Mouse (Mus musculus) kidney, adult 8-10 months (tissue): ENCODE results near the gene Nme7.
A peak's percentile ranks its signal among the peaks of the same experiment; 100 is the strongest.

Source experiments
- DNase-seq, 2 experiments: peaks; one replicate each; pipeline ENCODE4 v3.0.0; 2022

The Nme7 gene

GRCm38 (mm10) chr1:164440230-164440629 lies 136.3 kb downstream of the Nme7 start:
- no peak for DNase-seq

DNA sequence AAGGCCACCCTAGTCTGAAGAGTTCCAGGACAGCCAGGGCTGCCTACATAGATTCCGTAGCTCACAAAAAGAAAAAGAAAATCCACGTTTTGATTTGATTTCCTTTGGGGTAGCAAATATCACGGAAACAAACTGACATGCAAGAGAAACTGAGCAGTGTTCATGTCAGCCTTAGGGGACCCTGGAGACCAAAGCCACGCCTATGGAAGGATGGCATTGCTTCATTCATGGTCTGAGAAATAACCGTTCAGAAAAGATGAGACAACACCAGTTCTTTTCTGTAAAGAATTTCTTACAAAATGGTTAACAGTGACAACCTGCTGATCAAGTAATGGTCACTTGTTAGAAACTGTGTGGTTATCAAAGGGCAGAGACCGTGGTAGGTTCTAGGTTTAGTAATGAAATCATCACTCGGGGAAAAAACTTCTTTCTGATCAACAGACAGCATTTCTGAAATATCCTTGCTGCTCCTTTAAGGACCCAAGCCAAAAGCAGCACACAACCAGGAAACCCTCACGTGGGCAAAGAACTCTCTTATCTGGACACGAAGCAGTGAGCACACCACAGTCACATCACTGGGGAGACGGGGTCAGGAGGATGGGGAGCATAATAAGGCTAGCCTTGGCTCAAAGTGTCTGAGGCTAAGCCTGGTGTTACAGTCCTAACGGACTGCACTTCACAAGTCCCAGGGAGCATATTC lies 136.9 kb downstream of the Nme7 start:
- no peak for DNase-seq

GRCm38 (mm10) chr1:164441408-164441974 lies 137.6 kb downstream of the Nme7 start:
- peak in 1 of 2 experiments; percentile 13 for DNase-seq

GRCm38 (mm10) chr1:164445620-164446162 lies 141.8 kb downstream of the Nme7 start:
- DNase-seq = no peak

- no peak for DNase-seq
Observed at GRCm38 (mm10) chr1:164446535-164446934, 142.6 kb downstream of the Nme7 start.

DNA sequence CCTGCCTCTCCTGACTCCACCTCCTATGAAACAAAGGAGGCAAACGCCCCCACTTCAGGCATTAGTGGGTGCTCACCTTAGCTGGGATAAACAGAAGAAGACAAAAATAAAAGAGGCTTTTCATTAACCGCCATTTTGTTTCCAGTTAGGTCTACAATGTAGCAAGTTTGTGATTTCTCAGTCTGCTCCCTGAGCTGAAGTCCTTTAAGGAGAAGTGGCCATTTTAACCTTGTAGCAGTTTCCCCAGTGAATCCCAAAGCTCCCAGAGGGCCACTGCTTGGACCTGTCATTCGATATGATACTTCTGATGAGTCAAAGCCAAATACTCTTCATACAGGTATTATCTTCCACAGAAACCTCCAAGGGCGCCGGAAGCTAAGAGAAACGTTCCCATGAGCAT lies 143.6 kb downstream of the Nme7 start:
- no peak for DNase-seq

- DNase-seq = peak; percentile 78 to 79
Observed at GRCm38 (mm10) chr1:164449626-164450025, 145.7 kb downstream of the Nme7 start.

DNA sequence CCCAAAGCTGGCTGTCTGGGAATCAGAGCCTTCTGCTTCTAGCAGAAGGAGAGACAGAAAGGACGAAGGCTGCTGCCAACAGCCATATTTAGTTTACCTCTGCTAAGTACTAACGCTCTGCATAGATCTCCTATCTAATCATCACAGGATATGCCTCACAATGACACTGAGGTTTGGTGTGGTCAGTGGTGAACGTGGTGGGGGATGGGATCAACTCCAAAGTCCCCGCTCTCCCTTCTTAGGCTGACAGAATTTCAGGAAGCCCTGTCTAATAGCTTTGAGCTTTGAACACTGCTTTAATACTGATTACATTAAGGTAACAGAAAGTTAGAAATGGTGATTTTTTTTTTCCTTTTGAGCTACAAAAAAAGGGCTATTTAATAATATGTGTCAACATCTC lies 146.3 kb downstream of the Nme7 start:
- DNase-seq = no peak

GRCm38 (mm10) chr1:164450644-164451043 lies 146.7 kb downstream of the Nme7 start:
- DNase-seq = no peak

GRCm38 (mm10) chr1:164451346-164451745 lies 147.4 kb downstream of the Nme7 start:
- DNase-seq = no peak

- DNase-seq = no peak
Observed at GRCm38 (mm10) chr1:164452580-164452979, 148.7 kb downstream of the Nme7 start.

- DNase-seq = no peak
Observed at GRCm38 (mm10) chr1:164453146-164453545, 149.2 kb downstream of the Nme7 start.

- no peak for DNase-seq
Observed at GRCm38 (mm10) chr1:164453739-164454138, 149.8 kb downstream of the Nme7 start.

GRCm38 (mm10) chr1:164454747-164455400 lies 151.0 kb downstream of the Nme7 start:
- DNase-seq = peak; percentile 73 to 76

- DNase-seq = peak in 1 of 2 experiments; percentile 50
Observed at GRCm38 (mm10) chr1:164455614-164456013, 151.7 kb downstream of the Nme7 start.

DNA sequence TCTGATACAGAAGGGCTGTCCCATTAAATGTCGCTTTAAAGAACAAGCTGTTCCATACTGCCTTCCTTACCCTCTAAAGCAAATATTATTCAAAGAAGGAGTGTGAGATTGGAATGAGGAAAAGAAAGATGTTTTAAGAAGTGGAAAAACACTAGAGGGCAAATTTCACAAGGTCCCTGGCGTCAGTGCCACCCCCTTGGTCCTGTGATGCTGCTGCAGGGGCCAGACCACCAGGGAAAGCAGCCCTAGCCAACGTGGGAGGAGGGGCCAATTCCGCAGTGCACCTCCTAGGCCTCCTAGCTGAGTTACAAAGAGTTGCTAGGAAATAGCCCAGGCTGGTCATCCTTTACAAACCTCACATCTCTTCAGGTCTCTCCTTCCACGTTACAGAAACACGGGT lies 152.1 kb downstream of the Nme7 start:
- DNase-seq = peak in 1 of 2 experiments; percentile 45

DNA sequence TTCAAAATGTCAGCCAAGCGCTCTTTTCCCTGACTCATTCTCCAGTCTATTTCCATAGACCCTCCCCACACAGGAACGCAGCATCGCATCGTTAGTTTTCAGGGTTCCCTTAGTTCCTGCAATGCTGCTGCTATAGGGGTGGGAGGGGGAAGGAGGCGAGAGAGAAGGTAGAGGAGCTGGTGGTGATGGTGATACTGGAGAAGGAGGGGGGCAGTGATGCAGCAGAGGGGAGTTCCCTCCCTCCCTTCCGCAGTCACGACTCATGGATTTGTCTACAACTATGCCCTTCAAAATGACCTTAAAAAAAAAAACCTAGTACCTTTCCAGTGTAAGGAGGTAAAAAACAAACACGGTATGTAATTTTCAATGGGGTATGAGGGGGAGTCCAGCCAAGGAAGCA lies 152.8 kb downstream of the Nme7 start:
- no peak for DNase-seq

GRCm38 (mm10) chr1:164457531-164458244 lies 153.8 kb downstream of the Nme7 start:
- DNase-seq = no peak

- peak; percentile 91 for DNase-seq
Observed at GRCm38 (mm10) chr1:164458245-164458613, 154.3 kb downstream of the Nme7 start, which contains the start of gene Atp1b1. Gene Atp1b1 (minus strand): TSS chr1:164458355.

DNA sequence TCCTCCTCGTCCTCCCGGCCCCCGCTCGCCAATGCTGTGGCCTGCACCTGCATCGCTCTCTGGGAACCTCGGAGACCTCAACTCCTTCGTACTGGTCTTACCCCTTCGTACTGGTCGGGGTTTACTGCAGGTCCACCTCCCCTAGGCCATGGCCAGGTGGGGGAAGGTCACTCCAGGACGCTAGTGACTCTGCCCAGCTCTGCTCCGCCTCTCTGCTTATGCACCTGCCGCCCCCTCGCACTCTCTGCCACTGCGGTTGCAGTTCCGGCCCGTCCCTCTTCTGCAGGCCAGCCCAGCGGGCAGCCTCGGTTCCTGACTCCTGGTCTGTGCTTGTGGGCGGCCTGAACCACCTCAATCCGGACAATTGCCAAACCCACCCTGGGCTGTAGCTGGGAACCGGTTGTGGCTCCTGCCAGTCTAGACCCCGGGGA lies 154.7 kb downstream of the Nme7 start:
- peak; percentile 94 to 97 for DNase-seq

GRCm38 (mm10) chr1:164459127-164459905 lies 155.4 kb downstream of the Nme7 start:
- DNase-seq = peak; percentile 63 to 75
